Mouse (Mus musculus) lung, postnatal 0 days (tissue): ENCODE measurements around the gene Best1.

Experiments
- CTCF ChIP-seq: IDR thresholded peaks from 2 replicates; pipeline ENCODE4 v1.5.1; 2016; ENCODE audit warnings: antibody characterized with exemption, mild to moderate bottlenecking
- EP300 ChIP-seq: IDR thresholded peaks from 2 replicates; pipeline ENCODE4 v1.6.1; 2016; ENCODE audit warnings: antibody characterized with exemption, mild to moderate bottlenecking, control low read depth

GRCm38 (mm10) chr19:9957965-9958364 is 43.5 kb downstream of the Best1 start:
- no peak for TF ChIP-seq CTCF
- TF ChIP-seq EP300, result no peak
